Mouse (Mus musculus): ENCODE results near the gene Sf3b5.

Sf3b5 gene

DNA sequence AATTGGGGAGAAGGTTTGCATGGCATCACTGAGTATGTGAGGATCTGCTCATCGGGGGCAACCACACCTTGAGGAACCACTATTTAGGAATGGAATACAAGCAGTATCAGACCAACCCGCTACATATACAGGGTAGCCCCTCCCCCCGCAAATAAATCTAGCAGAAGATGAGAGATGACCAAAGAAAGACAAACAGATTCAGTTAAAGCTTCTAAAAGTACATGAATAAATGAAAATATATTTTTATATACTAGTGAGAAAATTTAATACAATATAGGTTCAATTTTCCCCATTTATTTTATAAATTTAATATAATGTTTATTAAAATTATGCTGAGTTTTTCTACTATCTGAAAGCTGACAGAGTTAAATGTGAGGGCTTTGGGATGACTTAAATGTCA, at the start of gene Sf3b5:
Gene Sf3b5, plus strand, starts transcription at position 301 of the 400 bp plus-strand sequence.
- in situ Hi-C loops (cut with MboI, MseI) = no loop called here

GRCm38 (mm10) chr10:12955831-12956230, 49.3 kb upstream of the Sf3b5 start:
- in situ Hi-C loops (cut with MboI, MseI) = no loop called here

- in situ Hi-C loops (cut with MboI, MseI) = no loop called here
These were observed 47.9 kb upstream of the Sf3b5 start for GRCm38 (mm10) chr10:12957271-12957670.

DNA sequence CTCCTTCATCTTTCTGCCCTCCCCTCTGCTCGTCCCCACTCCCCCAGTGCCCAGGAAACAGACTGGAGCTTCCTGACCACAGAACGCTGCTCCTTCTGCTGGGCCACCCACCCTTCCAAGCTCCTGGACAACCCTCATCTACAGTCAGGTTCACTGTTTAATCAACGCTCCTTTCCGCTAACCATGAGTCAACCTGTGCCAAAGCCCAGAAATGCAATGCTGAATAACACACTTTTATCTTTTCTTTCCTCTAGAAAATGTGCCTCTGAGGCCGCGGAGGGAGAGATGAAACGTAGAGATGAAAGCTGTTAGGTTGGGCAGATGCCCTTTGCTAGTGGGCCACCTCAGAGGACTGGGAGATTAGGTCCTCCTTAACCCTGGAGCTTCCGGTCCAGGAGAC, 43.6 kb upstream of the Sf3b5 start:
- in situ Hi-C loops (cut with MboI, MseI) = no loop called here

GRCm38 (mm10) chr10:12962238-12962637, 42.9 kb upstream of the Sf3b5 start:
- in situ Hi-C loops (cut with MboI, MseI) = no loop called here

GRCm38 (mm10) chr10:12963362-12964147, 41.6 kb upstream of the Sf3b5 start:
- in situ Hi-C loops (cut with MboI, MseI) = no loop called here

GRCm38 (mm10) chr10:12964151-12965075, 40.7 kb upstream of the Sf3b5 start, which contains the start of gene Stx11:
Stx11 (minus strand) TSS chr10:12964298.
- in situ Hi-C loops (cut with MboI, MseI) = loop anchor here (5.0 kb wide), 1 partner anchor 152 kb away; no protein-coding TSS in a partner anchor

DNA sequence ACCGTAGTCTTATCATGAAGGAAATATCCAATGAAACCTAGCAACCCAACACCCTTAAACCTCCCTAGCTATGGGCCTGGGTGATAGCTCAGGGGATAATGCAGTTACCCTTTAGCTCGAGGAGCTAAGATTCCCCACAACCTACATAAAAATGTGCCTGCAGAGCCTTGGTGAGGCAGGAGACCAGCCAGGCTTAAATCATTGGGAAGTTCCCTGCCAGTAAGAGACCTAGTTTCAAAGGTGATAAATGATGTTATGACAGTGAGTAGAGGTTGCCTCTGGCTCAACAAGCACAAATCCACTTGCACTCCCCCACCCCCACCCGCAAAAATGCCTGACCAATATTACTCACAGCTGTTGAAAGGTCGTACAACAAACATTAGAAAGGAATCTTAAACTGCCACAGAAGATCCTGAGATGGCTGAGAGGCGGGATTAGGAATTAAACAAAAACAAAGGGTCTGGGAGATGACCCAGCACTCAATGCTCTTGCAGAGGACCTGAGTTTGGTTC, 39.4 kb upstream of the Sf3b5 start:
- in situ Hi-C loops (cut with MboI, MseI) = loop anchor here (5.0 kb wide), 1 partner anchor 153 kb away; no protein-coding TSS in a partner anchor

GRCm38 (mm10) chr10:12974572-12974971, 30.6 kb upstream of the Sf3b5 start:
- in situ Hi-C loops (cut with MboI, MseI) = no loop called here

DNA sequence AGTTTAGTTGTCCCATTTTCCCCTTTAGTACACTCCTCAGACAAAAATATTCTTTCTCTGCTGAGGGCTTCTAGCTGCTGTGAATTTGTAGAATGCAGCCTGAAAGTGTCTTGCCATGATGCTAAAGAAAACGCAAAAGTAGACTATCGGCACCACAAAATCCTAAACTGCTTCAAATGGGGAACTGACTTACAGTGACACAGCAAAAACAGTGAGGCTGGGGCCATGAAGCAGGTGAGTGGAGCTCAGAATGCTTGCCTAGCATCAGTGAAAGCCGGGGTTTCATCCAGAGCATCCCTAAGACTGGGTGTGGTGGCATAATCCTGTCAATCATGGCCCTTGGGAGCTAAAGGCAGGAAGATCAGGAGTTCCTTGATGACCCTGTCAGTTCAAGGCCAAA, 29.7 kb upstream of the Sf3b5 start:
- in situ Hi-C loops (cut with MboI, MseI) = loop anchor here (25.0 kb wide), 1 partner anchor 1638 kb away; the partner anchor contains the start of gene Epm2a

DNA sequence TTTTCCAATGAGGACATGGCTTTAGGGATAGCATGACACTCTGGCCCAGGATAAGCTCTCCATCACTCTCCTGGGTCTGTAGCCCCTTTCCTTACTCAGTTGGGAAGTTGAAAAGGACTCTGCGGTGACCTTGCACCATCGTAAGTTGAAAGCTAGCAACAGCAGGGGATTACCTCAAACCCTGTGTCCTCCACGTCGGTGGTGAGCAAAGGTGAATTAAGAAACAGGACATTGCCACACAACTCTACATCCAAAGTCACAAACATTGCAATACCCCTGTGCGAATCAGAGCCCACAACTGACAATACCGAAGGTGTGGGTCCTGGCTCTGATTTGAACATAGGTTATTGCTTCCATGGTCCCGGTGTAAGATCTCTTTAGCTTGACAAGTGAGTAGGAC, 29.2 kb upstream of the Sf3b5 start:
- in situ Hi-C loops (cut with MboI, MseI) = loop anchor here (25.0 kb wide), 1 partner anchor 1639 kb away; the partner anchor contains the start of gene Epm2a

DNA sequence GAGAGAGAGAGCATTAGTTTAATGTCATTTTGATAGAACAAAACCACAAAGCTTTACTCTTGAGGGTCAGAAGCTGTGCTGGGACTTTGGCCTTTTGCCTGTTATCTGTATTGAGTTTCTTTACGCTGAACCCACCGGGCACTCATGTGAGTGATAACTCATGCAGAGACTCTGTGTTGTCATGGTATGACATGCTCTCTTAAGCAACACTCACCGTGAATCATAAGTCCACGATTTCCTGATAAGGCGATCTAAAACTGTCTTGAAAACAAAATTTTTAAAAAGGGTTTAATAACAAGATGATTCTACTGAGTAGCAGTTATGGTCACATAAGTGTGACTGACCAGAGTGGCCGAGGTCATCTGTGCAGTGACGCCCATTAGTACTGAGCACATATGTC, 28.6 kb upstream of the Sf3b5 start:
- in situ Hi-C loops (cut with MboI, MseI) = loop anchor here (25.0 kb wide), 1 partner anchor 1639 kb away; the partner anchor contains the start of gene Epm2a

DNA sequence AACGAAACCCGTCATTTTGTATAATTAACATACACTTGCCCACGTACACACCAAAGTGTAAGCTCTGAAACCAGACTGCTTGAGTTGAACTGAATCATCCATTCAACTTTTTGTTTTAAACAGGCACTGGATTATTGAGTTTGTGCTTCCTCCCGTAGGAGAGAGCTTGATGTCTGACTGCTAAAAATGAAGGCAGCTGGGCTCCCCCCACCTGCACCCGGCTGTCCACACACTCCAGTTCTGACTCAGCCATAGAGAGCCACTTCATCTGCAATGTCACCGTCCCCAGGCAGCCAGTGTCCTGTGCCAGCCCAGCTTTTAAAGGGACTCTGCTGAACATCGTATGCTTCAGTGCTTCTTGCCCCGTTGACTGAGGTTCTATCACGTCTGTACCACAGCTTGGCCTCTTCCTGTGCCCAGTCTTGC, 27.3 kb upstream of the Sf3b5 start:
- in situ Hi-C loops (cut with MboI, MseI) = loop anchor here (25.0 kb wide), 1 partner anchor 1640 kb away; the partner anchor contains the start of gene Epm2a

- in situ Hi-C loops (cut with MboI, MseI) = loop anchor here (25.0 kb wide), 1 partner anchor 1644 kb away; the partner anchor contains the start of gene Epm2a
These were observed 24.1 kb upstream of the Sf3b5 start for GRCm38 (mm10) chr10:12981071-12981470.

DNA sequence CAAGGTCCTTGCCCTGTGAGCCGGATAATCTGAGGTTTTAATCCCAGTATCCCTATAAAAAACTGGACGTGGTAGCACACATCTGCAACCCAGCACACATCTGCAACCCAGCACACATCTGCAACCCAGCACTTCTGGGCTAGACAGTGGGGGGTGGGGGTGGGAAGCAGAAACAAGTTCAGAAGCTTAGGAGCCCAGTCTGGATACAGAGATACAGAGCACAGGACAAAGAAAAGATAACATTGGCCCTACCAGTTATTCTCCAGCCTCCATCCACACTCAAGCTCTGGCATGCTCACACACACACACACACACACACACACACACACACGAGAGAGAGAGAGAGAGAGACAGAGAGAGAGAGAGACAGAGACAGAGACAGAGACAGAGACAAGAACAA, 21.6 kb upstream of the Sf3b5 start:
- in situ Hi-C loops (cut with MboI, MseI) = loop anchor here (25.0 kb wide), 1 partner anchor 1646 kb away; the partner anchor contains the start of gene Epm2a

- in situ Hi-C loops (cut with MboI, MseI) = loop anchor here (5.0 to 25.0 kb wide), 2 partner anchors 33 to 1648 kb away; partner anchors contain the start of gene Epm2a
These were observed 20.1 kb upstream of the Sf3b5 start for GRCm38 (mm10) chr10:12985028-12985427.

DNA sequence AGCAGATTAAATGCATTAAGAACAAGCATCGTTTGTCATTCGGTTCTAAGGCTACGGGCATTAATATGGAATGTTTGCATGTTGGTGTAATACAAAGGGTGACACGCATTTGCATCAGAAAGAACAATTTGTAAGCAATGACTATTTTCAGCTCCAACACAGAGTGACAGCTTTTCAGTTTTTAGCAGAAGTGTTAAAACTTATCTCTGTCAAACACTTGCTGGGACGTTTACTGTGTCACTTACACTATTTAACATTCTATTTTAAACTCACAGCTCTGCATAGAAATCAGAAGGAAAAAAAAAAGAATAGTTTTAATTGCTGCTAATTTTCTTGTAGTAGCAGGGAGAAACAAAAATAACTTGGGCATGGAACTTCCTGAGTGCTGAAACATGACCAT, 18.7 kb upstream of the Sf3b5 start:
- in situ Hi-C loops (cut with MboI, MseI) = loop anchor here (5.0 to 25.0 kb wide), 2 partner anchors 34 to 1649 kb away; partner anchors contain the start of gene Epm2a

DNA sequence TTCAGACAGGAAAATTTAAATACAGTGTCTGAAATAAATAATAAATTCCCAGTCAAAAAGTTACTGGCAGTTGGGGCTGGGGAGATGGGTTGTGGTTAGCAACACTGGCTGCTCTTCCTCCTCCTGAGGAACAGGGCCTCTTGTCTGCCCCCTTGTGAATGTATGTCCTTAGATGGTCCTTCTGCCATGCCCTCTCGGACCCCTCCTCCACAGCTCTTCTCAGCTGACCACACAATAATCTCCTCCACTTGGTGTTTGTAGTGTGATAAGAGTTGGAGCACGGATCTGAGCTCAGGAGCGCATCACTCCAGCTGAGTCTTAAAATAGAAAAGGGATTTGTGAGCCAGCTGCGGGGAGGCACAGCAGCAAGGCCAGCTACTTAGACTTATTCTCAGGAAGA, 18.2 kb upstream of the Sf3b5 start:
- in situ Hi-C loops (cut with MboI, MseI) = loop anchor here (5.0 to 25.0 kb wide), 2 partner anchors 35 to 1650 kb away; partner anchors contain the start of gene Epm2a

DNA sequence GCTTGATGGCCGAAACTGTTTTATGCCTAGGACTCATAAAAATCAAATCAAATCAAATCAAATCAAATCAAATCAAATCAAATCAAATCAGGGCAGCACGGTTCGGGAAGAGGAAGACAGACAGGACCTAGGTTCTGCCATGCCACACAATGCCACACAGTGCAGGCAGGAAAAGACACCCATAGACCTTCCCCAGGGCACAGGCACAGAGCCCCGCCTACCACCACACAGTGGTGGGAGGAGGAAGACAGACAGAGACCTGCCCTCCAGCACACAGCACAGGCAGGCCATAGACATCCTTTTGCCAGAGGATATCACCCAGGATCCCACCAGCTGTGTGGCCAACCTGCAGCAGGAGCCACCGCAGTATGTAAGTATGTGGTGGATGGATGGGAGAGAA, 13.2 kb upstream of the Sf3b5 start:
- in situ Hi-C loops (cut with MboI, MseI) = loop anchor here (5.0 to 25.0 kb wide), 2 partner anchors 70 to 1655 kb away; partner anchors contain the start of gene Epm2a

DNA sequence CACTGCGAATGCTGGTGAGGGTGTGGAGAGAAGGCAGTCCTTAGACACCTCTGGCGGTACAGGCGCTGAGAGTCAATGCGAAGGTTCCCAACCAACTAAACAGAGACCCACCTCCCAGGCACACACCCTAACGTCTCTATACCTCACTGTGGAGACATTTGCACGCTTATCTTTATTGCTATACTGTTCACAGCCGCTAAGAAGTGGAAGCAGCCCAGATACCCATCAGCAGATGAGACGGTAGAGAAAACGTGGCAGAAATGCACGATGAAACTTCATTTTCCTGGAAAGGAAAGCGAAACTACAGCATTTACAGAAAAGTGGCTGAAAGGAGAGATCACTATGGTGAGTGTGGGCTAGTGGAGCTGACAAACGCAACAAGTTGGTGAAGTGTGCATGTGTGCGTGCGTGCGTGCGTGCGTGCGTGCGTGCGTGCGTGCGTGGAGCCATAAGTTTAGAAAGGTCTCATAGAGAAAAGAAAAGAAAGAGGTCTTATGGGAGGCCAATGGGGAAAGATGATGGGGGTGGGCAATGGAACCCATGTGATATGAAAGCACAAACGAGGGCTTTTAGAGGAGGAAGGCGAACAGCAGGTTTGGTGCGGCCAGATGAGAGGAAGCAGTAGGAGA, 11.6 kb upstream of the Sf3b5 start:
- in situ Hi-C loops (cut with MboI, MseI) = loop anchor here (5.0 to 25.0 kb wide), 2 partner anchors 71 to 1656 kb away; partner anchors contain the start of gene Epm2a
